Mouse (Mus musculus): ENCODE measurements around the gene Man1c1.

GRCm38 (mm10) chr4:134663052-134663451 is 41.0 kb downstream of the Man1c1 start:
- TF ChIP-seq USF1 (IDR thresholded peaks at IDR 0.05; ENCODE audit: low read depth) (no peak), CTCF (IDR thresholded peaks at IDR 0.05; ENCODE audit: control insufficient read depth, insufficient read depth, insufficient read length) (no peak), FOSL1 (IDR thresholded peaks at IDR 0.05; ENCODE audit: insufficient read depth, low read length, poor library complexity, severe bottlenecking) (no peak), MYOG (IDR thresholded peaks at IDR 0.05; ENCODE audit: control insufficient read depth, extremely low read depth, insufficient read length) (no peak), MAX (IDR thresholded peaks at IDR 0.05) (no peak)
